ENCODE assay signal across 8 mouse cellular contexts in genomic region chr1:36785238-36785641, GRCm38 (mm10). TPM values are rescaled to one million over a fixed set of nuclear protein-coding genes. Genes with fewer than 3 reads are reported as not detected.
A peak's percentile ranks its signal among the peaks of the same experiment; 100 is the strongest.
DNase-seq lines count a peak whose midpoint lies in the region; ATAC-seq and TF ChIP-seq lines count a peak whose summit lies in the region.

No protein-coding gene starts in this region.

- H3K4me1 ChIP-seq in megakaryocyte, embryonic 14.5 days, result peaks cover 10% of the 10 kb centered on the region
- 0 out of 2 replicates have a peak, but pooled peaks cover 8% of the 10 kb centered on the region for H3K4me1 ChIP-seq in cerebellum, adult 2 months (ENCODE audit: control insufficient read depth, insufficient read depth, low read length)
- H3K4me1 ChIP-seq in forebrain, embryonic 11.5 days (replicated peaks; ENCODE audit: control insufficient read depth, insufficient read depth, low read length), result 0 out of 2 replicates have a peak, but pooled peaks cover 2% of the 10 kb centered on the region
- H3K4me1 ChIP-seq in stomach, embryonic 15.5 days, result no peaks in the 10 kb centered on the region

- peak overlapping the region; percentile 64 for H3K9ac ChIP-seq in forebrain, embryonic 11.5 days (ENCODE audit: low read length)
- peak overlapping the region; percentile 37; the same call in 1 of the 2 replicates for H3K9ac ChIP-seq in stomach, embryonic 15.5 days

- no peak for TF ChIP-seq POLR2A in cerebellum, adult 2 months (IDR thresholded peaks at IDR 0.05; ENCODE audit: borderline replicate concordance, insufficient read depth, low read length)

- ATAC-seq in megakaryocyte, adult 5-6 weeks (ENCODE audit: poor library complexity, severe bottlenecking), result no peak
- peak; percentile 60 for ATAC-seq in forebrain, embryonic 11.5 days (replicated peaks; ENCODE audit: low FRiP score)
- peak; percentile 23; the same call in 1 of the 2 replicates for ATAC-seq in megakaryocyte-erythroid progenitor cell, adult 5-6 weeks (replicated peaks; ENCODE audit: low FRiP score, low TSS enrichment, poor library complexity, severe bottlenecking)
- ATAC-seq in stomach, embryonic 15.5 days (ENCODE audit: insufficient read depth, low FRiP score, low read depth), result no peak

- 1% methylated on average over 16 of the region's 16 CpGs for WGBS in cerebellum, adult 2 months
- WGBS in forebrain, embryonic 11.5 days, result 3% methylated on average over 16 of the region's 16 CpGs
- 1% methylated on average over 16 of the region's 16 CpGs for WGBS in stomach, embryonic 15.5 days

- peaks cover 7% of the 10 kb centered on the region for H3K9me3 ChIP-seq in megakaryocyte, embryonic 14.5 days
- no peaks in the 10 kb centered on the region for H3K9me3 ChIP-seq in forebrain, embryonic 11.5 days (ENCODE audit: control insufficient read depth, low read length)
- H3K9me3 ChIP-seq in stomach, embryonic 15.5 days, result no peaks in the 10 kb centered on the region

- DNase-seq in cerebellum, adult 2 months, result peak; percentile 47 to 51
- peak; percentile 74 for DNase-seq in forebrain, embryonic 11.5 days (ENCODE audit: low spot score)
- peak; percentile 17 for DNase-seq in kidney, postnatal 14 days
- DNase-seq in c-Kit-positive CD71-positive TER-119-positive erythroid progenitor cells, embryonic 14.5 days (ENCODE audit: low spot score), result no peak

- no peak overlapping the region; the same call in 1 of the 2 replicates for H3K27ac ChIP-seq in cerebellum, adult 2 months (ENCODE audit: insufficient read depth, low read length)
- no peak overlapping the region for H3K27ac ChIP-seq in forebrain, embryonic 11.5 days (ENCODE audit: low read depth, low read length)
- no peak overlapping the region for H3K27ac ChIP-seq in stomach, embryonic 15.5 days

- peaks cover 45% of the 10 kb centered on the region for H3K27me3 ChIP-seq in megakaryocyte, embryonic 14.5 days (replicated peaks)
- no peaks in the 10 kb centered on the region for H3K27me3 ChIP-seq in cerebellum, adult 2 months (ENCODE audit: control insufficient read depth, insufficient read depth, low read length)
- H3K27me3 ChIP-seq in forebrain, embryonic 11.5 days (ENCODE audit: control insufficient read depth, insufficient read depth, low read length), result no peaks in the 10 kb centered on the region
- no peaks in the 10 kb centered on the region for H3K27me3 ChIP-seq in stomach, embryonic 15.5 days (replicated peaks)

- peak overlapping the region; percentile 91 for H3K4me3 ChIP-seq in megakaryocyte, embryonic 14.5 days (replicated peaks)
- peak overlapping the region; percentile 44 for H3K4me3 ChIP-seq in cerebellum, adult 2 months (replicated peaks; ENCODE audit: insufficient read depth, low read depth, low read length)
- H3K4me3 ChIP-seq in forebrain, embryonic 11.5 days (ENCODE audit: low read depth, low read length), result peak overlapping the region; percentile 38
- H3K4me3 ChIP-seq in stomach, embryonic 15.5 days (replicated peaks), result peak overlapping the region; percentile 43

- peak overlapping the region; percentile 87 for H3K4me2 ChIP-seq in forebrain, embryonic 11.5 days (ENCODE audit: low read depth, low read length, severe bottlenecking)
- H3K4me2 ChIP-seq in stomach, embryonic 15.5 days, result peak overlapping the region; percentile 92

- H3K36me3 ChIP-seq in megakaryocyte, embryonic 14.5 days (replicated peaks; ENCODE audit: low read length), result no peaks in the 10 kb centered on the region
- no peaks in the 10 kb centered on the region for H3K36me3 ChIP-seq in forebrain, embryonic 11.5 days (ENCODE audit: control insufficient read depth, insufficient read depth, low read length)
- no peaks in the 10 kb centered on the region for H3K36me3 ChIP-seq in stomach, embryonic 15.5 days

- peak; percentile 24; the same call in 1 of the 2 replicates for TF ChIP-seq CTCF in cerebellum, adult 2 months (IDR thresholded peaks at IDR 0.05; ENCODE audit: borderline replicate concordance, insufficient read depth, low read depth, low read length)

RNA-seq across cellular contexts. Expression of gene Zap70, which starts 23.6 kb away (rescaled TPM):
- not detected in 2 replicates for polyA plus RNA-seq in megakaryocyte, embryonic 14.5 days (2012; ENCODE audit: insufficient read depth, low replicate concordance)
- total RNA-seq in megakaryocyte, adult 5-6 weeks (2015), result 0.71 and 1.7 TPM in 2 replicates
- total RNA-seq in megakaryocyte, adult 5-6 weeks (2017), result 0.77 and 1.5 TPM in 2 replicates
- polyA plus RNA-seq in cerebellum, adult 2 months (2012; rRNA removed), result 1.5 and 1.8 TPM in 2 replicates
- polyA plus RNA-seq in forebrain, embryonic 11.5 days (2014; fragmentation: Nextera tagmentation; extraction: Ambion mirVana), result 0.37 and 0.44 TPM in 2 replicates
- 2.5 and 3.9 TPM in 2 replicates for total RNA-seq in megakaryocyte-erythroid progenitor cell, adult 5-6 weeks (2014; fragmentation: Nextera tagmentation)
- 1.3 and 1.7 TPM in 2 replicates for total RNA-seq in megakaryocyte-erythroid progenitor cell, adult 5-6 weeks (2017)
- 0.28 and 0.45 TPM in 2 replicates for polyA plus RNA-seq in stomach, embryonic 15.5 days (2015; fragmentation: Nextera tagmentation; extraction: Ambion mirVana)

Comparison
In these comparisons a context has a peak if more than half of its experiments do, and no peak if none do; other contexts are left out.
1. H3K4me3 ChIP-seq: peak in every context shown above with its lines; median percentile 91 in megakaryocyte, embryonic 14.5 days; 44 in cerebellum, adult 2 months; 43 in stomach, embryonic 15.5 days; 38 in forebrain, embryonic 11.5 days.
2. ATAC-seq: peak in forebrain, embryonic 11.5 days (single experiment) and megakaryocyte-erythroid progenitor cell, adult 5-6 weeks (single experiment); none in megakaryocyte, adult 5-6 weeks (single experiment) and stomach, embryonic 15.5 days (single experiment).